Mouse (Mus musculus): ENCODE results near the gene Aldh1l1.

DNA sequence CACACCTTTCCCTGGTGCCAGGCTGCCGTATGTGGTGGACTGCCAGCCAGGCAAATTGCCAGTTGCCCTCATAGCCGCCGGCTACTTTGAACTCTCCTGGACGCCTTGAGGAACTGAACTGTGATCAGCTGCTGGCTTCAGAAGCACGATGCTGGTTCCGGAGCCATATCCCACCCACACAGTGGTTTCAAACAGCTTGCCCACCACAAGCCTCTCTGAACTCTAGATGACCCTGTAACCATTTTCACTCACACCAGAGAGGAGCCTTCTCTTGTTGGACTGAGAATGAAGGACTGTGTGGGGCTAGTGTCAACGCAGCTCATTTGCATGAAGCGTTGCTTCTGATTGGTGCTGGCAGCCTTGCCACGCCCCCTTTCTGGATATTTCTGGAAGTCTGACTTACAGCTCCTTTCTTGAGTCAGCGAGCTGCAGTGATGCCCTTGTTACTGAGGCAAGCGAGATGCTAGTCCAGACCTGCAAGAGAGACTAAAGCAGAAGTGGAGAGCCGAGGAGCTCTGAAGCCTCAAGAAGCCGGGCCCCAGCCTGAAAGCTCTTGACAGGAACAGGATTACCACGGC lies 9.2 kb upstream of the Aldh1l1 start:
- TF ChIP-seq TAL1 (IDR thresholded peaks at IDR 0.05; ENCODE audit: low read length), result no peak
- TF ChIP-seq CTCF (IDR thresholded peaks at IDR 0.05 in 2 of 3, conservative IDR thresholded peaks at IDR 0.05 in 1 of 3; ENCODE audit: control insufficient read depth in 1 of 3, insufficient read depth in 1 of 3, low read depth in 2 of 3, low read length in 3 of 3, poor library complexity in 1 of 3, severe bottlenecking in 1 of 3), result no peak
- TF ChIP-seq SMC3 (IDR thresholded peaks at IDR 0.05; ENCODE audit: low read depth, low read length), result no peak
- no peak for TF ChIP-seq HCFC1 (IDR thresholded peaks at IDR 0.05; ENCODE audit: low read depth, low read length)
- no peak for TF ChIP-seq UBTF (IDR thresholded peaks at IDR 0.05; ENCODE audit: borderline replicate concordance, insufficient read depth, low read depth, low read length)
